Mouse (Mus musculus) forebrain, embryonic 15.5 days (tissue): ENCODE results near the gene Dapl1. TPM values are rescaled to one million over a fixed set of nuclear protein-coding genes. Genes with fewer than 3 reads are reported as not detected.

Experiments used
- ATAC-seq: fragments of 200-750 bp; cut with Nextera tagmentation; replicated peaks from 2 replicates; pipeline ENCODE4 v1.8.0; 2017; ENCODE audit warnings: mild to moderate bottlenecking, moderate TSS enrichment, moderate library complexity
- H3K27ac ChIP-seq: fragments of 300-500 bp; sonication (generic); replicated peaks from 2 replicates; pipeline ENCODE4 v1.5.1; 2015; ENCODE audit warnings: mild to moderate bottlenecking, inconsistent platforms
- H3K27me3 ChIP-seq: fragments of 300-500 bp; sonication (generic); 2 replicates; pipeline ENCODE4 v1.6.1; 2015; ENCODE audit warnings: inconsistent platforms
- H3K36me3 ChIP-seq: fragments of 300-500 bp; sonication (generic); 2 replicates; pipeline ENCODE4 v1.6.1; 2015; ENCODE audit warnings: mild to moderate bottlenecking, inconsistent platforms
- H3K4me1 ChIP-seq: fragments of 300-500 bp; sonication (generic); 2 replicates; pipeline ENCODE4 v1.6.1; 2015; ENCODE audit warnings: inconsistent platforms
- H3K4me2 ChIP-seq: fragments of 300-500 bp; sonication (generic); replicated peaks from 2 replicates; pipeline ENCODE4 v1.6.1; 2015; ENCODE audit warnings: mild to moderate bottlenecking, inconsistent platforms
- H3K4me3 ChIP-seq: fragments of 300-500 bp; sonication (generic); 2 replicates; pipeline ENCODE4 v1.5.1; 2015; ENCODE audit warnings: mild to moderate bottlenecking, inconsistent platforms
- H3K9ac ChIP-seq: fragments of 300-500 bp; sonication (generic); replicated peaks from 2 replicates; pipeline ENCODE4 v1.6.1; 2015; ENCODE audit warnings: mild to moderate bottlenecking, inconsistent platforms
- H3K9me3 ChIP-seq: fragments of 300-500 bp; sonication (generic); 2 replicates; pipeline ENCODE4 v1.6.1; 2016; ENCODE audit warnings: inconsistent platforms
- WGBS: fragments of 180-500 bp; shearing (Covaris S2); methylation state at CpG from one replicate; pipeline ENCODE4 v1.1.7; 2015; ENCODE audit warnings: mixed read lengths; 5-methylcytosine and 5-hydroxymethylcytosine counted together
- polyA plus RNA-seq: library from polyadenylated mRNA; unstranded; fragments of >200 nt; fragmentation: Nextera tagmentation; extraction: Ambion mirVana; gene quantifications from 2 replicates; pipeline ENCODE4 v1.2.1, GENCODE M21; 2015

The Dapl1 gene
- polyA plus RNA-seq, 1 experiment from 2014 or later = not detected

- H3K4me2 ChIP-seq = no peak overlapping the region
- H3K27ac ChIP-seq = no peak overlapping the region
- no peaks in the 10 kb centered on the region for H3K9me3 ChIP-seq
- no peaks in the 10 kb centered on the region for H3K36me3 ChIP-seq
- no peaks in the 10 kb centered on the region for H3K27me3 ChIP-seq
- 91% methylated on average over 6 of the region's 6 CpGs for WGBS
- ATAC-seq = no peak
- no peaks in the 10 kb centered on the region for H3K4me1 ChIP-seq
- H3K9ac ChIP-seq = no peak overlapping the region
- no peak overlapping the region for H3K4me3 ChIP-seq
Observed at GRCm38 (mm10) chr2:59462086-59462485, 22.4 kb upstream of the Dapl1 start.

DNA sequence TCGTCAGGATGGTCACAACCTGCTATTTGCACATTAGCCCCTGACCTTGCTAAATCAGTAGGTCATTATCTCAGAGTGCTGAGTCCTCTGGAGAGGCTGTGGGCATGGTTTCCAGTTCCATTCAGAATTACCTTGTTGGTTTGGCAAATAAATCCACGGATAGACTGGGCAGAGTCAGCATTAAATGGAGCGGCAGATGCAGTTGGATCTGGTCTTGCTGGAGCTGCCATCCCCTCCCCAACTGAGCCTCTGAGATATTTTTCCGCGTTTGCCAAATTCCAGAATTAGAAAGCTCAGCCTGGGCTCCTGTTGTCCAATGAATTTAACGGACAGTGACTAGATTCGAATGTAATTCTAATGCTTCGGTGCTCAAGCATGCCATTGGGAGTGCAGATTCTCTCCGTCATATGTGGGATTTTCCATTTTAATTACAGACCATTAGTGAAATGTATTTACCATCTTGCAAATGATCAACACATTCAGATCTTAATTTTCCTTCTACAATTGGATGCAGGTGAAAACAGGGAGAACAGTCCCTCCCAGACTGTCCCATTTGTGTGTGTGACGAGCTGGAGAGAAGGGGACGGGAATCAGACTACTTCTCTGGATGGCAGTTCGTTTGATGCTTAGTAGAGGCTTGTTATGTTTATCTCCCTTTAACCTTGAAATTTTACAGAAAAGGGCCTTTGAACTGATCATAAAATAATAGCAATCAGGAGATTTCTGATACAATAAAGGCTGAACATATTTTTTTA is 20.8 kb upstream of the Dapl1 start:
- Histone ChIP-seq H3K9ac (no peak overlapping the region), H3K9me3 (no peaks in the 10 kb centered on the region), H3K36me3 (no peaks in the 10 kb centered on the region), H3K27ac (no peak overlapping the region), H3K27me3 (no peaks in the 10 kb centered on the region), H3K4me3 (no peak overlapping the region), H3K4me2 (no peak overlapping the region), H3K4me1 (no peaks in the 10 kb centered on the region)
- ATAC-seq = no peak
- WGBS = 73% methylated on average over 12 of the region's 12 CpGs

- ATAC-seq = no peak
- H3K27me3 ChIP-seq = no peaks in the 10 kb centered on the region
- 55% methylated on average over 5 of the region's 5 CpGs for WGBS
- H3K4me1 ChIP-seq = 0 out of 2 replicates have a peak, but pooled peaks cover 1% of the 10 kb centered on the region
- H3K4me3 ChIP-seq = no peak overlapping the region
- no peak overlapping the region for H3K27ac ChIP-seq
- H3K9me3 ChIP-seq = no peaks in the 10 kb centered on the region
- H3K36me3 ChIP-seq = no peaks in the 10 kb centered on the region
- H3K4me2 ChIP-seq = no peak overlapping the region
- H3K9ac ChIP-seq = no peak overlapping the region
Observed at GRCm38 (mm10) chr2:59465671-59466070, 18.8 kb upstream of the Dapl1 start.

GRCm38 (mm10) chr2:59466358-59466757 is 18.1 kb upstream of the Dapl1 start:
- Histone ChIP-seq H3K4me1 (peaks cover 8% of the 10 kb centered on the region), H3K9ac (no peak overlapping the region), H3K27me3 (no peaks in the 10 kb centered on the region), H3K27ac (no peak overlapping the region), H3K9me3 (no peaks in the 10 kb centered on the region), H3K4me2 (no peak overlapping the region), H3K36me3 (no peaks in the 10 kb centered on the region), H3K4me3 (no peak overlapping the region)
- ATAC-seq = no peak
- 87% methylated on average over 5 of the region's 5 CpGs for WGBS

GRCm38 (mm10) chr2:59467085-59467484 is 17.4 kb upstream of the Dapl1 start:
- ATAC-seq = no peak
- WGBS = 78% methylated on average over 4 of the region's 4 CpGs

GRCm38 (mm10) chr2:59467976-59468375 is 16.5 kb upstream of the Dapl1 start:
- Histone ChIP-seq H3K4me1 (peaks cover 10% of the 10 kb centered on the region), H3K27me3 (no peaks in the 10 kb centered on the region), H3K4me2 (no peak overlapping the region), H3K27ac (no peak overlapping the region), H3K9me3 (no peaks in the 10 kb centered on the region), H3K9ac (no peak overlapping the region), H3K36me3 (no peaks in the 10 kb centered on the region), H3K4me3 (no peak overlapping the region)
- 82% methylated on average over 6 of the region's 6 CpGs for WGBS
- no peak for ATAC-seq

More at GRCm38 (mm10) chr2:59467085-59467484, 17.4 kb upstream of the Dapl1 start:
- H3K36me3 ChIP-seq = no peaks in the 10 kb centered on the region
- no peak overlapping the region for H3K9ac ChIP-seq
- H3K4me3 ChIP-seq = no peak overlapping the region
- no peaks in the 10 kb centered on the region for H3K9me3 ChIP-seq
- H3K4me2 ChIP-seq = no peak overlapping the region
- peaks cover 10% of the 10 kb centered on the region for H3K4me1 ChIP-seq
- H3K27ac ChIP-seq = no peak overlapping the region
- no peaks in the 10 kb centered on the region for H3K27me3 ChIP-seq

DNA sequence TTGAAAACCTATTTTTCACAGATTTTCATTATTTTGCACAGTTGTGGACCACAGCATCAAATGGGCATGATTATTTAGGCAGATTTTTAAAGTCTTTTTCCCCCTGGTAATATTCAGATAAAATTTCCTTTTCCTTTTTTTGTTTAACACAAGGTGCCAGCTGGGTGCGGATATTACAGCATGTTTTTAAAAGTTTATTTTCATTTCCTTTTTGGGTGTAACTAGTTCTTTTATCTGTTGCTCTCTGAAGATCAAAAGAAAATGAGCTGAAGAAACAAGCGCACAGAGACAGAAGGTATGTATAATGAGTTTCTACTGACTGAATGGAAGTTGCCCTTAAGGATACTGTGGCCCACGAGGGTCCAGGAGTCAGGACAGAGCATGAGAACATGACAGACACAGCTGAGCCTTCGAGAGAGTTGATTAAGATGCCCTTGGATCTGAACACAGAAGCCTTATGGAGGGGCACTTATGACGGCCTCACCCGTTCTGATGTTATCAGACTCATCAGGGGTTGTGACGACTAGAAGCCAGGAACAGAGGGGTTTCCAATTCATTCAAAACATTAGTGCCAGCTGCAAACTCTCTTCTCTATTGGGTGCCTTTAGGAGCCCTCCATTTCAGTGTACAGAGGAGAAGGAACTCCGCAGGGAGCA is 14.7 kb upstream of the Dapl1 start:
- Histone ChIP-seq H3K9me3 (no peaks in the 10 kb centered on the region), H3K9ac (no peak overlapping the region), H3K36me3 (no peaks in the 10 kb centered on the region), H3K27ac (no peak overlapping the region), H3K4me2 (no peak overlapping the region), H3K4me3 (no peak overlapping the region), H3K27me3 (no peaks in the 10 kb centered on the region), H3K4me1 (peaks cover 10% of the 10 kb centered on the region)
- ATAC-seq = no peak
- WGBS = 68% methylated on average over 8 of the region's 8 CpGs

GRCm38 (mm10) chr2:59470326-59471031 is 14.0 kb upstream of the Dapl1 start:
- Histone ChIP-seq H3K27ac (peak overlapping the region; percentile 18; the same call in 1 of the 2 replicates), H3K9me3 (no peaks in the 10 kb centered on the region), H3K4me1 (peaks cover 10% of the 10 kb centered on the region)

DNA sequence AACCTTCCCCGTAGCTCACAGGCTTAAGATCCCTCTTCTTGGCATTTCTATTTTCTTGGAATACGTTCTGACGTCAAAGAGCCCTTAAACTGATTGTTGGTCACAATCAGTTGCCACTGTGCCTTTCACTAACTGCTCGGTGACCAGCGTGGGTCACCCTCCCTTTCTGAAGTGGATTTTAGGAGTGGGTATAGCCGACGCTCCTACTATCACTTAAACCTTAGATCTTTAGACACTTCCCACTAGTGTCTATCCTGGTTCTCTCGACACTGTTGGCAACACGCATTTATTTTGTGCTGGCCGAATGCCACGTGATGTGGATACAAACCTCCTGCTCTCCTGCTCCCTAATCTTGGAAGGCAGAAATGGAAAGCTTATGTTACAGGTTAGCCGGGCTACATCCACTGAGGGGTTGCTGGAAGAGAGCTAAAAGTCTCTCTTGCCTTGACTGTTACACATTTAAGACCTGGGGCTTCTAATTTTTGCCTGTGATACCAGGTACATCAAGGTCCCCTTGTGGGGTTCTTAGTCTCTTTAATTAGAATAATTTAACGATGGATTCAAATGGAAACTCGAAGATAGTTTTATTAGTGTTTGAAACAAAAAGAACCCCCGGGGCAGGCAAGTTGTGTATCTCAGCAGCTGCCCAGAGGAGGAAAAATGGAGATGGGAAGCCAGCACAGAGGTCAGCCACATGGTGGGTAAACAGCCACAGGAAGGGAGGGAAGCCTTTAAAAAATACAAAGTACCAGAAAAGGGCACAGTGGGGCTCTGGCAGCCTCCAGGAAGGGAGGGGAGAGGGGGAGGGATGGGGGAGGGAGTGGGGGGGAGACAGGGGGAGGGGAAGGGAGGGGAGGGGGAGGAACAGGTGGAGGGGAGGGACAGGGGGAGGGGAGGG is 13.2 kb upstream of the Dapl1 start:
- H3K36me3 ChIP-seq = no peaks in the 10 kb centered on the region
- H3K9me3 ChIP-seq = no peaks in the 10 kb centered on the region
- ATAC-seq = no peak
- H3K4me2 ChIP-seq = no peak overlapping the region
- no peaks in the 10 kb centered on the region for H3K27me3 ChIP-seq
- H3K27ac ChIP-seq = peak overlapping the region; percentile 18; the same call in 1 of the 2 replicates
- 45% methylated on average over 15 of the region's 15 CpGs for WGBS
- H3K9ac ChIP-seq = no peak overlapping the region
- peaks cover 10% of the 10 kb centered on the region for H3K4me1 ChIP-seq
- H3K4me3 ChIP-seq = no peak overlapping the region

More at GRCm38 (mm10) chr2:59470326-59471031, 14.0 kb upstream of the Dapl1 start:
- Histone ChIP-seq H3K27me3 (no peaks in the 10 kb centered on the region), H3K36me3 (no peaks in the 10 kb centered on the region), H3K4me2 (no peak overlapping the region), H3K9ac (no peak overlapping the region), H3K4me3 (no peak overlapping the region)
- ATAC-seq = no peak
- 56% methylated on average over 11 of the region's 11 CpGs for WGBS

- Histone ChIP-seq H3K9ac (no peak overlapping the region), H3K27me3 (no peaks in the 10 kb centered on the region), H3K4me2 (no peak overlapping the region), H3K9me3 (no peaks in the 10 kb centered on the region), H3K4me1 (peaks cover 10% of the 10 kb centered on the region), H3K4me3 (no peak overlapping the region), H3K36me3 (no peaks in the 10 kb centered on the region), H3K27ac (no peak overlapping the region)
- WGBS = 91% methylated on average over 4 of the region's 4 CpGs
- no peak for ATAC-seq
Observed at GRCm38 (mm10) chr2:59474336-59474735, 10.1 kb upstream of the Dapl1 start.

GRCm38 (mm10) chr2:59485080-59485479 is 627 bp downstream of the Dapl1 start:
- Histone ChIP-seq H3K27me3 (no peaks in the 10 kb centered on the region), H3K4me2 (no peak overlapping the region), H3K9me3 (no peaks in the 10 kb centered on the region), H3K27ac (no peak overlapping the region), H3K9ac (no peak overlapping the region), H3K36me3 (no peaks in the 10 kb centered on the region), H3K4me1 (peaks cover 3% of the 10 kb centered on the region; the same call in 1 of the 2 replicates), H3K4me3 (no peak overlapping the region)
- WGBS = 63% methylated on average over 2 of the region's 2 CpGs
- no peak for ATAC-seq
